Mouse (Mus musculus) layer of hippocampus, postnatal 25 days (tissue): ENCODE data around the gene Slco2b1. TPM values are rescaled to one million over a fixed set of nuclear protein-coding genes. Genes with fewer than 3 reads are reported as not detected.
"Not testable (repeated sequence)": the region's sequence is repeated elsewhere in the genome, so short reads cannot be mapped to it uniquely, and the experiment has no call there.

Experiments
- DNase-seq, 2 experiments: peaks; one replicate each; pipeline ENCODE4 v3.0.0; 2022; ENCODE audit warnings: mixed read lengths in 2 of 2, low spot score in 1 of 2; ENCODE audit errors: extremely low spot score in 1 of 2
- total RNA-seq, 2 experiments: library from RNA; stranded (reverse); gene quantifications; 2 replicates each; pipeline ENCODE4 v1.2.3; 2021

Gene Slco2b1
- total RNA-seq, 2 experiments from 2014 or later: 13.0 to 17.1 TPM

DNA sequence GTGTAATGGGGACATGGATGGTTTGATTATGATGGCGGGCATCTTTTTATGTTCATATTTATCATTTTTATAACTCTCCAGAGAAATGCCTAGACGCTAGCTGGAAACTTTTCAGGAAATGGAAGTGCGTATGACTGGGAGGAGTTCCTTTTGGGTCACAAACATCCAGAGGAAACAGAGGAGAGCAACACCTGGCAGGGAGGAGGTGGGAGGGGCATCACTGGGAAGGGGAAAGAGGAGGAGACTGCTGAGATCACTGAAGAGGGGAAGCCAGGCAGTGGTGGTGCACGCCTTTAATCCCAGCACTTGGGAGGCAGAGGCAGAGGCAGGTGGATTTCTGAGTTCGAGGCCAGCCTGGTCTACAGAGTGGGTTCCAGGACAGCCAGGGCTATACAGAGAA lies 16.7 kb downstream of the Slco2b1 start:
- DNase-seq: not testable (repeated sequence)

DNA sequence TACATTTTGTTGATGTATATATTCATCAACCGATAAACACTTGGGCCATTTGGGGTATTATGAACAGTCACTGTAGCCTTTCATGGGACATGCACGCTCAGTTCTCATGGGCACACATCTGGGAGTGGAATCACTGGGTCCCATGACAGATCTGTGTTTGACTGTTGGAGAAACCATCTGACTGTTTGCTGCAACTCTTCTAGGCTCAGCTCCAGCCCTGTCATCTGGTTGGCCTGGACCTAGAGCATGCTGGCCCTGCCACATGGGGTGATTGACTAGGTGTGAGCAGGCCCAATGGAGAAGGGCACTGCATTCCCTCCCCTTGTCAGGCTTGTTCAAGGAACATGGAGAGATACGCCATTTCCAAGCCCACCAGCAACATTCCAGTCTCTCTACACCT lies 17.2 kb downstream of the Slco2b1 start:
- no peak for DNase-seq

DNA sequence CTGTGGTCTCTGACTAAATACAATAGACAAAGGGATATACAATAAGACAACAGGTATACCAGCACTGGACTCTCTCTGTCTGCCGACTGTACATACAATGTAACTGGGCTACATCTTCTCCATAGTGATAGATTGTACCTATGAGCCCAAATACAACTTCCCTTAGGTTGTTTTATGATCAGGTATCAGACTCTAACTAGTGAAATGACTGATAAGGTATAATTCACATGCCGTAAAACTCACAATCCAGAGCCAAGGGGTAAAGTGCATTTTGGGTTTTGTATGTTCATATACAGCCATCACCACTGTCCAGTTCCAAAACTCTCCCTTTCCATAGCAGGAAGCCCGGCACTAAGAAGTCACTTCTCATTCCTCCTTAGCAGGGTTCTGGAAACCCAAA lies 17.8 kb downstream of the Slco2b1 start:
- no peak for DNase-seq

DNA sequence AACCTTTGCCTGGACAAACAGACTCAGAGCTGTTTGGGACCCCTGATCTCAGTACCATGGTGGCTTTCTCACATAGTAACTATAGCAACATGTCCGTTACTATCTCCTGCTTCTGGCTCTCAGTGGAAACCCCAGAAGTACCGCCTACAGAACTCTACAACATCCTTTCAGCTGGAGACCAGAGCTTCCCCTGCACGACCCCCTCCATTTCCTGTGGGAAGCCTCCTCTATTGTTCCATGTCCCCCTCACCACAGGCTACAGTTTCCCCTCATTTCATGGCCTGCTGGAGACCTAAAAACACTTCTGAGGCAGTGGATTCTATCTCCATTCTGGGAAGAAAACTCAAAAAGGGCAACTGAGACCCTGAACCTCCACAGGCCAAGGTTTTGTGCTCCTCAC lies 18.7 kb downstream of the Slco2b1 start:
- no peak for DNase-seq

DNA sequence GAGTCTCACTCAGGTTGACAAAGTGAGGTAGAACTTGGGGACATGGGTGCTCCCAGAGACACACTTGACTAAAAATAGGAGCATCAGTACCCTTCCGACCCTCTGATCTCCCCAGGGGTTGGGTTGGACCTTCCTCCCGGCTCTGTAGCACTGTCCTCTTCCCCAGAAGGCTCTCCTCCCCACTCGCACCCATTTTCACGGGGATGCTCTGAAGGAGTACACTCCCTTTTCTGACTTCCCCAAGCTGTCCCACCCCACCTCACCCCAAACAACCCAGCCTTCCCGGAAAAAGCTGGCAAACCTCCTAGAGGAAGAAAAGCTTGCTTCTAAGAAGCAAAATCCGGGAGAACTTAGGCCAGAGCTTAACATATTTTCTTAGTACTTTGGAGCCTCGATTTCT lies 20.3 kb downstream of the Slco2b1 start:
- DNase-seq: no peak

DNA sequence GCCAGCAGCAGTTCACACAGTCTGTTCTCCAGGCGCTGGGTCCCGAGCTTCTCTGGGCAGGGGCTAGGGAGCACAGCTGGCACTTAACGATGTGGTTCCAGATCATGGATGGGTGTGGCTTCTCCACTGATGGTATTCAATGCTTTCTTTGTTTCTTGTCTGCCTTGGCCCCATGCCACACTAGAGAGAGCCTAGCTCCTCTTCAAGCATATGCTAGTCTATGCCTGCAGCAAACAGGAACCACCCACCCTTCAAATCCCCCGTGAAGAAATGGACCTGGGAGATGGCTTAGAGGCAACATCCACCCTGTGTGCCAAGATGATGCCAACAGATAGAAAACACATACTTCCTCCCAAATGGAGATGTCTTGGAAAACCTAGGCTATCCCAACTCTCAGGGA lies 27.1 kb downstream of the Slco2b1 start:
- peak in 1 of 2 experiments; percentile 32 for DNase-seq

DNA sequence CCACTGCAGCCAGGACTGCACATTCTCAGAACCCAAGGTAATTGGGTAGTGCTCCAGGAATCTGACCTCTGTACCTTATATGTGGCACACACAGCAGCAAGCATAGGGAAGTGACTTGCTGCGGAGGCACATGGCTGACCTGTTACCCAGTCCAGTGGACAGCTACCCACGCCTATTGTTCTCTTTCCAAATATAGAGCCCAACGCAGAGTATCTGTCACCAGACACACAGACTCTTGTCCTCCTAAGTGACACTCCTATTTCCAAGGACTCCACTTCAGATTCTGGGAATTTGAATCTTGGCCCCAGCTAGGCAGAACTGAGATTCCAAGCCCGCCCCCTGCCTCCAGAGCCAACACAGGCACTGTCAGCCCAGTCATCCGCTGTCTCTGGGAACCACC lies 30.4 kb downstream of the Slco2b1 start:
- no peak for DNase-seq

DNA sequence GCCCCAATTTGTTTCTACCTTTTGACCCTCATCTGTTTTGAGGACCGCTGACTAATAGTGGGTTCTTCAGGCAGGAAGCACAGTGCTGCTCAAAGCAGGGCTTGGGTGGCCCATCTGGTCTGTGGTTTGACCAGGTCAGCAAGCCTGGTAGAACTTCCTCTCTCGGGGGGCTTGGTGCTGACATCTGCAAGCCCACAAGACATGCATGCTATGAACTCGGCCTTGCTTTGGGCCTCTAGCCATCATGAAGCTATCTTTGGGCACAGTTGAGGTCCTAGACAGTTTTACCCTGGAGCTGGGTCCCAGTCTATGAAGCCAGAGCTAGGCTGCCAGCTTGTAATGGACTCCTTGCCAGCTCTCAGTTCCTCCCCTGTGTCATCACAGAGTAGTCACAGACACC lies 36.2 kb downstream of the Slco2b1 start:
- DNase-seq: no peak

DNA sequence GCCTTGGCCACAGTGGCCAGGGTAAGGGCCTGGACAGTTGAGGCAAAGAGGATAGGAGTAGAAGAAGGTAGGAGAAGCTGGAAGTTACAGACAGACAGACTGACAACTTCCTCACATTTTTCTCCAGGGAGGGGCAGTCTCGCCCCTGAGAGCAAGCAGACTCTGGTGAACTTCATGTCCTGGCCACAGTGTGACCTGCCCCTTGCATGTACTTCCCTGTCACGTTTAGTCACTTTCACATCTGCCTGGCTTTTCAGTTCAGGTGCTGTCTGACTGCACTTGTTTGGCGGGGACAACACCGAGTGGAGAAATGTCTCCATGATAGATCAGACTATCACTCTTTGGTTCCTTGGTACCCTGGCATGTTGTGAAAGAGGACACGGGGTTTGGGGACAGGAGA lies 36.9 kb downstream of the Slco2b1 start:
- DNase-seq: no peak

DNA sequence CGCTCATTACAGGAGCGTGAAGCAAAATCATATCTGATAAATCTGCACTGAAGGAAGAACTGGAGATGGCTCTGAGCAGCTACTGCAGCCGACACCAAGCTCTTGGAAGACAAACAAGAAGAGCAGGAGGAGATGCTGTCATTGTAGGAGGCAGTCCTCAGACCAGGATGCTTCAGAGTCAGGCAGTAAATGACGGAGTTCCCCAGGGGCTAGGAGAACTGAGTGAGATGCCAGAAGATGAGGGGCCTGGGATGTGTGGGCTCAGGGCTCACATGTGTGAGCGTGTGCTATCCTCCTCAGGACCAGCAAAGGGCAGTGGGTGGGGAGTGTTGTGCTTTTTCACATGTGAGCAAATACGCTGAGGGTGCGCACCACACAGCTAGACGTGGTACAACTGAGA lies 38.0 kb downstream of the Slco2b1 start:
- no peak for DNase-seq

DNA sequence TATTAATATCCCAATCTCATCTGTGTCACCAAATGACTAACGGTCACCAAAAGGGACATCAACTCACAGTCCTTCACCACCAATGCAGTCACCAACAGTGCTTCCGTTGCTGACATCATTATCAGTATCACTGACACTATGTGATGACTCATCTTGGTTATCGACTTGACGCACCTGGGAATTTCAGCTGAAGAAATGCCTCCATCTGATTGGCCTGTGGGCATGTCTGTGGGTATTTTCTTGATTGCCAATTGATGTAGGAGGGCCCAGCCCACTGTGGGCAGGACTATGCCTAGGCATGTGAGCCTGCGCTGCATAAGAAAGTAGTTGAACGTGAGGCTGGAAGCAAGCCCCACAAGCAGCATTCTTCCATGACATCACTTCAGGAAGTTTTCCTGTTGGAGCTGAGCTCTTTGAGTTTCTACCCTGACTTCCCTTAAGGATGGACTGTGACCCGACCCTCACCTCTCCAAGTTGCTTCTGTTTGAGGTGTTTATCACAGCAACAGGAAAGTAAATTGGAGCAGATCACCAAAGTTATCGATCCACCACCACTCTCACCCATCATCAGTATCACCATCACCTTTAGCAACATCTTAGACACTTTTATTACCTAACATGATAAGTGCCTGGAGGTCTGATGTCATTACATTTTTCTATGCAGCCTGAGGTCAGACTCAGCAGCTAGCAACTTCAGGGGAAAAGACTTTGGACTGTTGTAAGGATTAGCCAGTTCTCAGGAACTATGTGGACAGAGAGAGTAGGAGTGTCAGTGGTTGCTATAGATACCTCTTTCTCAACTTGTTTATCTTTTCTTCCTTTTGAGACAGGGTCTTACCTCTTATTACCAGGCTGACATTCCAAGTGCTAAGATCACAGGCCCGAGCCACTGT lies 39.4 kb downstream of the Slco2b1 start:
- no peak for DNase-seq

DNA sequence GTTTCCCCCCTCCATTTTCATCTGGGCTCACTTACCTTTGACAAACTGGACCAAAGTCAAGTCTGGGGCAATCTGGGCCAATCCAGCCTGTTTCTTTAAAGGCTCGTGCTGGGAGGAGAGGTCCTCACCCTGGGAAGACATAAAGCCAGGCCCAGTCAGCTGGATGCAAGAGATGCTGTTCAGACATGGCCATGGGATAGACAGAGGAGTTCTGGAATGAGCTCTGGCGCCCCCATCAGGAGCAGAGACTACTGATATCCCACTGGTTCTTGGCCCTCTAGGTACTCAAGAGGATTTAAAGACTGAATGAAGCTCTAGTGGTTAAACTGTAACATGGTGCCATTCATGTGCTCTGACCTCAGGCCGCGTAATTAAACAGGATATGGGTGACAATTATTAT lies 40.2 kb downstream of the Slco2b1 start:
- no peak for DNase-seq

DNA sequence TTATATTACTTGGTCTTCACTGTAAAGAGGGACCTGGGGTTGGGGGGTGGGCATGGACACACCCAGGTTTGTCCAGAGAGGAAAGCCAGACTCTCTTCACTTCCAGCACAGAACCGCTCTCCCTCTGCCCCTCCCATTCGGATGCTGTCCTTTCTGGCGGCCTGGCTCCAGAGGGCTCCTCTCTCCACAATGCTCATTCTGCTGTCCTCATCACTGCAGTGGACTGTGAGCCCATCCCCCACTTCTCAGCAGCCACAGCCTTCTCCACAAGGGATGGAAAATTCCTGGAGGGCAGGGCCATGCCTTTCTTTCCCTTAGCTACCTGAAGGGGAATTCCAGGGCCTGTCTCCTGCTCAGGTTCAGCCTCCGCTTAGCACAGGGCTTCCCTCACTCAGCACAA lies 42.3 kb downstream of the Slco2b1 start:
- DNase-seq: peak in 1 of 2 experiments; percentile 20

DNA sequence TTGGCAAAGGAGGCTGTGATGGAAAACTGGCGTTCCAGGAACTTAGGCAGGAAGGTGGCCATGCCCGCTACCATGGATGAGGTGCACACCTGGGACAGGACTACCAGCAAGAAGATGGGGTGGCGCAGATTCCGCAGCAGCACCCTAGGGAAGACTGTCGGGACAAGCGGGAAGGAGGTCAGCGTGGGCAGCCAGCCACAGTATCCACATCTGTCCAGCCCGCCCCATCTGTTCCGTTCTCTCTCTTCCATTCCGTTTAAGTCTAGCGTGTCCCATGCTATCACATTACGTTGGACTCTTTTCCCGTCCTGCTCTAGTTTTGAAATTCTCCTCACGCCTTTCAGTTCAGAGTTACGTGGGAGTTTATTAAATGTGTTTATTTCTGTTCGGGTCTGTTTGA lies 44.0 kb downstream of the Slco2b1 start:
- no peak for DNase-seq

DNA sequence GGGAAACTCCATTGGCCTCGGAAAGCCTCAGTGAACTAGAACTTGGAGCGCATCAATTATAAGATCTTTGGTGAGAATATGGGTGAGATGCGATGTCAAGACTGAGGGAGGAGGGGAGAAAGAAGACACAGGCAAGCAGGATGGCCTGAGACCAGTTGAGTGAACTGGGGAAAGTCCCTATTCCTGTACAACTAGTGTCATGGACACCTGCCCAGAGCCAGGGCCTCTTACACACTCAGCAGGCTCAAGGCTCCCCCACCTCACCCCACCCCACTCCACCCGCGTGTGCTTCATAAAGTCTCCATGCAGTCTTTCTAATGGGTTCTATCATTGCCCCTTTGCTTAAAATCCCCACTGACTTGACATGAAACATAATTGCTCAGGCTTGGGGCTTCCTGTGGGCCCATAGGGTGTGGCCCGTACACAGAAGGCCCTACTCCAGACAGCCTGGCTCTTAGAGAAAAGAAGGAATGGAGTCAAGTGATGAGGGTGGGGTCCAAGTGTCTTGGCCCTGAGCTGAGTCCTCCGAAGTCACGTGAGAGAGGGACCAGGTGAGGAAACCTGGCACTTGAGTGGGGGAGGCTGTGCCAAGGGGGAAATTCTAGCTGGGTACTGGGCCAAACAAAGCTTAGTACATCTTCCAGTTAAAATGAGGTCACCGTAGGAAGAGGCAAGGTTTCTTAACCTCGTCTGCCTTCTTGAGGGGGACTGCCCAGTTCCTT lies 45.2 kb downstream of the Slco2b1 start:
- no peak for DNase-seq

DNA sequence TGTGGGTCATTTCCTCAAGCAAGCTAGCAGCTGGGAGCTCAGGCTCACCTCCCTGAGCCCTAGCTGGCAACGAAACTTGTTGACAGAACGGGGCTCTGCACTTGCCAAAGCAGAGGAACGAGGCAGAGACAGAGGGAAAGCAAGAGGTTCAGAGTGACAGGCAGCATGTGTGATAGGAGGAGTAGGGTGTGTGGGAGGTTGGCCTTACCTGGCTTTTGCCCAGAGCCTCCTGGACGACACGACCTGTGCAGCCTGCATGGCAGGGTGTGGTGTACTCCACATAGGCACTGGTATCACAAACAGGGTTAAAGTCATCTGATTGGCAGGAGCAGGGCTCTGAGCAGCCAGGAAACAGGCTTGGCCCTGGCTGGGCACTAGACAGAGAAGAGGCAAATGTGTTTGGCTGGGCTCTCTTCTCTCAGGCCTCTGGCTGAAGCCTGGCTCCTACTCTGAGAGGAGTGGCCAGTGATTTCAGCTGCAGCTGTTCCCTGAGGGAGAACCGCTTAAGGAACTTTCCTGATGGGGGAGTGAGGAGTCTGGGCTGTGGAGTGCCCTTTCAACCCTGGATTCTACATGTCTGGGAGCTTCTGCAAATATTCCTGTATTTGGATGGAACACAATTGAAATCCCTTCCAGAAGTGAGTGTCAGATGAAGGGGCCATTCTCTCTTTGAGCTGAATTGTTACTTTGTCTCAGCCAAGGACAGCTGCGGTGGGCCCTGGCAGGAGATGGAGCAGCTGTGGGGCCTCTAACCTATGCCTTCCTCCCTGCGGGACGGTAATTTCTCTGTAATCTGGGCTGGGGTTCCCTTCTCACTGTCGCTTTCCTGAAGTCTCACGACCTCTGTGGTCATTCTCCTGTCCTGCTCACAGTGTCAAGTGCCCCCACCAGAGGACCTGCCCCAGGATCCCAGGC lies 46.3 kb downstream of the Slco2b1 start:
- DNase-seq: peak; percentile 16 to 37

DNA sequence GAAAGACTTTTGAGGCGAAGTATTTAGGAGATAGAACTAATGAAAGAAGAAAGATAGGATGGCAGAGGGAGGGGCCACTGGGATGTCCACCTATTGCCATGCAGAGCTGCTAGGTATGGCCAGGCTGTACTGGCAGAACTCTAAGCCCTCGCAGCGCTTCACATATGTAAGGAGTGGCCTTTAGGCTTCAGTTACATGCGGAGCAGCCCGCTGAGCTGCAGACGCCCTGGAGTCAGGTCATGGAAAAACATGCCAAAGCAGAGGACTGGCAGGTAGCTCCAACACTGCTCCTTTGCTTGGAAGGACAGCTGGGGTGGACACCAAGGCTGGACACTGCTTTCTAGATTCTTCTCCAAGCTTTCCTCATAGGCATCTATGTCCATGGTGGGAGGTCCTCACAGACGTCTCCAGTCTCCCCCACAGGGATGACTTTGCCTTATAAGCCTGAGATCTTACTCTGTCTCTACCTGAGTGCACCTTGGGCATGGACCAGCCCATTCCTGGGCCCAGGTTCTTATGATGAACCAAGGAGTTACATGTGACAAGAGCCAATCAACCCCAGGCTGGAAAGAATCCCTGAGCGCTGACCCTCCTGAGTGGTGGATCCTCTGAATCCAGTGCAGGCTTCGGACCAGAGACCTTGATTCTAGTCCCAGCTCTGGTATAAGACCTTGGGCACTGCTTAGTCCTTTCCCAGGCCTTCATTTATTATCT lies 47.5 kb downstream of the Slco2b1 start:
- DNase-seq: no peak

DNA sequence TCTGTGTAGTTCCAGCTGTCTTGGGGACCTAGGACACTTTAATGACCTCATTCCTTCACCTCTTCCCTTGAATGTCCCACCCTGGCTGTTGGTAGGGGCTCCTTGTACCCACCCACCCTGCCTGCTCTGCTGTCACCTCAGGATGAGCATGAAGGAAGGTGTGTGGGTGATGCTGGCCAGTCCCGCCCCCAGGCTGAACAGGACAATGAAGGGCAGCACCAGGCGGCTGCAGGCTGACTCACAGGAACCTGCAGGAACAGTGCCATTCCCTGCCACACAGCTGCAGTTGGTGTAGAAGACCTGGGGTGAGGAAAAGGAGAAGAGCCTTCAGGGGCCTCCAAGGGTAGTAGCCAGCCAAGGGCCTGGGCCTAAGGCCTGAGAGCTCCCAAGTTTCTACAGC lies 48.8 kb downstream of the Slco2b1 start:
- no peak for DNase-seq

DNA sequence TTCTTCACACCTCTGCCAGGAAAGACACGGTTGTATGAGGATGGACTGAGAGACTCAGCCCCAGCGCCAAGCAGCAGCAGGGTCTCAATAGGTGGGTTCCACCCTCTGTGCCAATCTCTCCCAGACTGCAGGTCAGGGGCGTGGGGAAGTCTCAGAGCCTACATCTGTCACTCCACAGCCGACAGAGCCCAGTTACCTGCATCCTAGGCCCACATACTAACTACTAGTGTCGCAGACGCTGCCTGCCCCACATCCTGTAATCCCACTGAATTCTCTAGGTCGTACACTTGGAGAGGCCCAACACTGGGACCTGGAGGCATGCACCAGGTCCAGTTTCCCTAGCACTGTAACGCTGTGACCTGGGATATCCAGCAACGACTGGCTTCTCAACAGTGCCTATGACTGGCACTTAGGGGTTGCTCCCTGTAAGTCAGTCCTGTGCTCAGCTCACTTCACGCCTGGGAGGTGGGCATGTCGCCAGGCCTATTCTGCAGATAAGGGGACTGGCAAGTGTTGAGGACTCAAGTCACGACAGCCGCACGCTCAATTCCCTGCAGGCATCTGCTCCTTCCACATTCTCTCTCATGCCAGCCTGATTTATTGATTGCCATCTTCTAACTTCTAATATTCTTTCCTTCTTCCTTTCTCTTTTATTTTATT lies 49.4 kb downstream of the Slco2b1 start:
- DNase-seq: peak in 1 of 2 experiments; percentile 31

DNA sequence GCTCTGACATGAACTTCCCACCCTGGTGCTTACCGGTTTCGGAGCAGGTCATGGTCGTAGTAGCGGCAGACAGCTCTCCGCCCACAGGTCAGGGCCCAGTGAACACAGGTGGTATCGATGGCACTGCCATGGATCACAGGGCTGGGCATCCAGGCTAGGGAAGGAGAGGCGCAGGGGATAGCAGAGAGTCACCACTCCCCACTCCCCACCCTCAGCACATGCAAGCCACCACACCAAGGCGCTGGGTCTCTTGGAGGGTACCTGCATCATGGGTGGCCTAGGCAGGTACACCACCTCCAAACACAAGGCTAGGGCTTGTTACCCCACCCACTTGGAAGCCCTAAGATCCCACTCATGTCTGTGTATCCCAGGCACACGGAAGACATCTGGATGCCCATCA lies 50.1 kb downstream of the Slco2b1 start:
- DNase-seq: no peak
